Mouse (Mus musculus): ENCODE results near the gene Ttn. TPM values are rescaled to one million over a fixed set of nuclear protein-coding genes. Genes with fewer than 3 reads are reported as not detected.

Ttn gene
- polyA plus RNA-seq, 1 experiment from 2014 or later, result 1.9 TPM

- 66% methylated on average over 13 of the region's 13 CpGs for WGBS
- H3K36me3 ChIP-seq, result peaks cover 35% of the 10 kb centered on the region
- peak overlapping the region; percentile 88 for H3K4me3 ChIP-seq
- peaks cover 35% of the 10 kb centered on the region for H3K4me1 ChIP-seq
- DNase-seq (ENCODE audit: low spot score), result no peak
- no peaks in the 10 kb centered on the region for H3K9me3 ChIP-seq (replicated peaks)
- no peaks in the 10 kb centered on the region for H3K27me3 ChIP-seq (ENCODE audit: low read depth, poor library complexity, severe bottlenecking)
- H3K27ac ChIP-seq, result peak overlapping the region; percentile 91; the same call in 1 of the 2 replicates
These were observed 305.7 kb downstream of the Ttn start for GRCm38 (mm10) chr2:76676401-76677226.

GRCm38 (mm10) chr2:76675949-76676348 is 306.4 kb downstream of the Ttn start:
- Histone ChIP-seq H3K36me3 (peaks cover 31% of the 10 kb centered on the region), H3K27ac (peak overlapping the region; percentile 91; the same call in 1 of the 2 replicates), H3K4me1 (peaks cover 35% of the 10 kb centered on the region), H3K27me3 (ENCODE audit: low read depth, poor library complexity, severe bottlenecking) (no peaks in the 10 kb centered on the region), H3K9me3 (replicated peaks) (no peaks in the 10 kb centered on the region), H3K4me3 (peak overlapping the region; percentile 88)
- 15% methylated on average over 4 of the region's 4 CpGs for WGBS
- DNase-seq (ENCODE audit: low spot score), result no peak

GRCm38 (mm10) chr2:76675451-76675850 is 306.9 kb downstream of the Ttn start:
- peaks cover 26% of the 10 kb centered on the region for H3K36me3 ChIP-seq
- H3K9me3 ChIP-seq (replicated peaks), result no peaks in the 10 kb centered on the region
- peak overlapping the region; percentile 91 for H3K27ac ChIP-seq
- peak overlapping the region; percentile 88 for H3K4me3 ChIP-seq
- no peaks in the 10 kb centered on the region for H3K27me3 ChIP-seq (ENCODE audit: low read depth, poor library complexity, severe bottlenecking)
- WGBS, result under 1% methylated on average over 44 of the region's 44 CpGs
- peak; percentile 68 for DNase-seq (ENCODE audit: low spot score)
- H3K4me1 ChIP-seq, result peaks cover 35% of the 10 kb centered on the region

GRCm38 (mm10) chr2:76674725-76675427 is 307.5 kb downstream of the Ttn start, which contains the start of gene Plekha3:
TSS of gene Plekha3 (plus strand) at chr2:76675281.
- peak; percentile 86 for DNase-seq (ENCODE audit: low spot score)
- Histone ChIP-seq H3K27ac (peak within 1 kb of the TSS; percentile 91), H3K4me1 (peaks cover 35% of the 10 kb centered on the region), H3K9me3 (replicated peaks) (no peaks in the 10 kb centered on the region), H3K27me3 (ENCODE audit: low read depth, poor library complexity, severe bottlenecking) (no peaks in the 10 kb centered on the region), H3K36me3 (peaks cover 20% of the 10 kb centered on the region), H3K4me3 (peak within 1 kb of the TSS; percentile 88)
- WGBS, result 4% methylated on average over 52 of the region's 52 CpGs

GRCm38 (mm10) chr2:76673472-76674081 is 308.8 kb downstream of the Ttn start:
- H3K36me3 ChIP-seq, result peaks cover 18% of the 10 kb centered on the region
- H3K27ac ChIP-seq, result peak overlapping the region; percentile 91
- H3K9me3 ChIP-seq (replicated peaks), result no peaks in the 10 kb centered on the region
- peaks cover 35% of the 10 kb centered on the region for H3K4me1 ChIP-seq
- DNase-seq (ENCODE audit: low spot score), result no peak
- no peaks in the 10 kb centered on the region for H3K27me3 ChIP-seq (ENCODE audit: low read depth, poor library complexity, severe bottlenecking)
- peak overlapping the region; percentile 58 for H3K4me3 ChIP-seq
- 48% methylated on average over 7 of the region's 7 CpGs for WGBS

- H3K4me1 ChIP-seq, result peaks cover 35% of the 10 kb centered on the region
These were observed 309.4 kb downstream of the Ttn start, which contains the start of gene Fkbp7 for GRCm38 (mm10) chr2:76672966-76673392. TSS of gene Fkbp7 (minus strand) at chr2:76673116.

GRCm38 (mm10) chr2:76672134-76672745 is 310.1 kb downstream of the Ttn start:
- Histone ChIP-seq H3K36me3 (peaks cover 16% of the 10 kb centered on the region), H3K4me3 (peak overlapping the region; percentile 58), H3K9me3 (replicated peaks) (no peaks in the 10 kb centered on the region), H3K4me1 (peaks cover 33% of the 10 kb centered on the region), H3K27ac (peak overlapping the region; percentile 91), H3K27me3 (ENCODE audit: low read depth, poor library complexity, severe bottlenecking) (no peaks in the 10 kb centered on the region)
- 47% methylated on average over 9 of the region's 9 CpGs for WGBS
- no peak for DNase-seq (ENCODE audit: low spot score)

More at GRCm38 (mm10) chr2:76672966-76673392, 309.4 kb downstream of the Ttn start, which contains the start of gene Fkbp7:
- Histone ChIP-seq H3K27me3 (ENCODE audit: low read depth, poor library complexity, severe bottlenecking) (no peaks in the 10 kb centered on the region), H3K36me3 (peaks cover 13% of the 10 kb centered on the region), H3K9me3 (replicated peaks) (no peaks in the 10 kb centered on the region), H3K27ac (peak within 1 kb of the TSS; percentile 91), H3K4me3 (peak within 1 kb of the TSS; percentile 58)
- DNase-seq (ENCODE audit: low spot score), result peak; percentile 94
- 1% methylated on average over 17 of the region's 17 CpGs for WGBS

GRCm38 (mm10) chr2:76671641-76672040 is 310.7 kb downstream of the Ttn start:
- Histone ChIP-seq H3K36me3 (peaks cover 21% of the 10 kb centered on the region), H3K27me3 (ENCODE audit: low read depth, poor library complexity, severe bottlenecking) (no peaks in the 10 kb centered on the region), H3K4me1 (peaks cover 29% of the 10 kb centered on the region), H3K27ac (peak overlapping the region; percentile 91), H3K9me3 (replicated peaks) (no peaks in the 10 kb centered on the region), H3K4me3 (peak overlapping the region; percentile 58)
- DNase-seq (ENCODE audit: low spot score), result no peak
- WGBS, result 88% methylated on average over 6 of the region's 6 CpGs

- DNase-seq (ENCODE audit: low spot score), result no peak
- 88% methylated on average over 5 of the region's 5 CpGs for WGBS
- peaks cover 58% of the 10 kb centered on the region for H3K36me3 ChIP-seq
These were observed 315.1 kb downstream of the Ttn start for GRCm38 (mm10) chr2:76667200-76667599.

GRCm38 (mm10) chr2:76665531-76665930 is 316.8 kb downstream of the Ttn start:
- no peak overlapping the region for H3K27ac ChIP-seq
- no peaks in the 10 kb centered on the region for H3K9me3 ChIP-seq (replicated peaks)
- H3K27me3 ChIP-seq (ENCODE audit: low read depth, poor library complexity, severe bottlenecking), result no peaks in the 10 kb centered on the region
- no peaks in the 10 kb centered on the region for H3K4me1 ChIP-seq
- no peak overlapping the region for H3K4me3 ChIP-seq
- WGBS, result 96% methylated on average over 7 of the region's 7 CpGs
- DNase-seq (ENCODE audit: low spot score), result no peak
- peaks cover 66% of the 10 kb centered on the region for H3K36me3 ChIP-seq

More at GRCm38 (mm10) chr2:76667200-76667599, 315.1 kb downstream of the Ttn start:
- Histone ChIP-seq H3K27me3 (ENCODE audit: low read depth, poor library complexity, severe bottlenecking) (no peaks in the 10 kb centered on the region), H3K4me3 (no peak overlapping the region), H3K9me3 (replicated peaks) (no peaks in the 10 kb centered on the region), H3K4me1 (peaks cover 6% of the 10 kb centered on the region), H3K27ac (no peak overlapping the region)

- Histone ChIP-seq H3K27me3 (ENCODE audit: low read depth, poor library complexity, severe bottlenecking) (no peaks in the 10 kb centered on the region), H3K36me3 (peaks cover 31% of the 10 kb centered on the region), H3K4me3 (no peak overlapping the region), H3K27ac (no peak overlapping the region), H3K9me3 (replicated peaks) (no peaks in the 10 kb centered on the region), H3K4me1 (no peaks in the 10 kb centered on the region)
- 59% methylated on average over 8 of the region's 8 CpGs for WGBS
- DNase-seq (ENCODE audit: low spot score), result no peak
These were observed 322.9 kb downstream of the Ttn start for GRCm38 (mm10) chr2:76659419-76659818.

- Histone ChIP-seq H3K4me3 (no peak overlapping the region), H3K36me3 (peaks cover 22% of the 10 kb centered on the region), H3K4me1 (no peaks in the 10 kb centered on the region), H3K27me3 (ENCODE audit: low read depth, poor library complexity, severe bottlenecking) (no peaks in the 10 kb centered on the region), H3K27ac (no peak overlapping the region), H3K9me3 (replicated peaks) (no peaks in the 10 kb centered on the region)
- DNase-seq (ENCODE audit: low spot score), result no peak
- WGBS, result 83% methylated on average over 13 of the region's 13 CpGs
These were observed 323.8 kb downstream of the Ttn start for GRCm38 (mm10) chr2:76658551-76658950.

Data from limb, embryonic 10.5 days (tissue).